Mouse (Mus musculus): ENCODE measurements around the gene Fn1.

The Fn1 gene

DNA sequence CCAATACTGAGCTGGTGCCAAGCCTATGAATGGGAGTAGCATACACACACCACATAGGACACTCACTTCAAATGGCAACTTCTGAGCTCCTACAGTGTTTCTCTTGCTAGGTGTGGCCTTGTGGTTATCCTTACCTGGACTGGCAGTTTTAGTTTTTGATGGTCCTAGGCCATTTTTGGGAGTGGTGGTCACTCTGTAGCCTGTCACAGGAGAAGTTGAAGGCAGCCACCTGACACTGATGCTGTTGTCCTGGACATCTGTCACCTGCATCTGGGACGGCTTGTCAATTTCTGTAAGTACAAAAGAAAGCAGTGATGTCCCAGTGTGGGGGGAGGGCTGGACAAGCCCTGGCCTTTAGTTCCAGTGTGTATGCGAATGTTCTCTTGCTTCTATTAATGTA is 47.2 kb downstream of the Fn1 start:
- in situ Hi-C loops (cut with MboI, MseI): no loop called here

DNA sequence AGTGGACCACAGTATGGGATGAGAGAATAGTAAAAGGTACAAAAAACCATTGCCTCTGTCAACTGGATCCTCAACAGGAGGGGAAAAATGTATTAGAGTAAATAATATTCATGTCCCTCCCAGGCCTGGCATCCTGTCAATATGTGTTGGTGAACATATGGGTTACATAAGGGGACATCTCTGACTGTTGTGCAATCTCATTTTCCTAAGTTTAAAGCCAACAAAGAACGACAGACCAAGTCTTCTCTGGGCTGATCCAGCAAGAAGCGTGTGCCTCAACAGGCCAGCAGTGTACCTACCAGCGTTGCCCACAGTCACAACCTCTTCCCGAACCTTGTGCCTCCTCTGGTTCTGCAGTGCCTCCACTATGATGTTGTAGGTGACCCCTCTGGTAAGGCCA is 57.6 kb downstream of the Fn1 start:
- in situ Hi-C loops (cut with MboI, MseI): no loop called here

DNA sequence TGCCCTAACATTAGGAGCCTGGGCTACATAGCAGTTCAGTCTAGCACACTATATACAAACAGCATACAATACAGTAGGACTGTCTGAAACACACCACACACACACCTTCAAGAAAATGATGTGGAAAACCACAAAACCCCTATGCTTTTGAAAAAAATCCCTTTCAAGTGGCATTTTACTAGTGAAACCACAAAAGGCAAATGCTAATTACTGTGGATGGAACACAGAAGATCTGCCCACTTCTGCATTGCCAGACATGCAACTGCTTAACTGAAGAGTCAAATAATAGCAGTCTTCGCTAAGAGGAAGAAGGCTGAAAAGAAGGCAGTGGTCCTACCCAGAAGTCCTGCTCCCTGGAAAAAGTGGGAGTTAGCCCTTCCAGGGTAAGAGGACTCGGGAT is 58.7 kb downstream of the Fn1 start:
- in situ Hi-C loops (cut with MboI, MseI): no loop called here

DNA sequence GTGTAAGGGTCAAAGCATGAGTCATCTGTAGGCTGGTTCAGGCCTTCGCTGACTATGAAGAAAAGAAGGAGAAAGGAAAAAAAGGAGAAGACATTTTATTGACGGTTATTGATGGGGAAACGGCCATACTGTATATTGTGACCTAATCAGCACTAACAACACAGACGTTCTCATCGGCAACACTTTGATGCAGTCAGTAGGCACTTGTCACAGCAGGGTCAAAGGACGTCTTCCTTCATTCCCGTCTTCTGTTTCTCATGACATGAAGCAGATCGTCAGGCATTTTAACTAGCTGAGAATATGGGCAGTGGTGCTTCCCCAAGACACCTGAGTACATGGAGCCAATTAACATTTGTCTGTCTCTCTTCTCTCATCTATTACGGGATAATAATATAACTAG is 59.8 kb downstream of the Fn1 start:
- in situ Hi-C loops (cut with MboI, MseI): no loop called here

DNA sequence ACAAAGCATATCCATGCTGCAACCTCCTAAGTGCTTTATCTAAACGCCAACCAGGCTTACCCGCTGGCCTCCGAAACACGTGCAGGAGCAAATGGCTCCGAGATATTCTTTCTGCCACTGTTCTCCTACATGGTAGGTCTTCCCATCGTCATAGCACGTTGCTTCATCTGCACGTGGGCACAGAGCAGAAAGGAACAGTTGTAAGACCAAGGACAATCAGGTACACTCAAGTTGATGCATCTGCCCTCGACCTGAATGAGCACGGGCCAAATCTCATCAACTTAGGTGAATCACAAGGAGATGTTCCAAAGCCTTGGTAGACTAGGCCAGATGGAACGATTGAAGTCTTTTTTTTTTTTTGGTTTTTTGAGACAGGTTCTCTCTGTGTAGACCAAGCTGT is 63.0 kb downstream of the Fn1 start:
- in situ Hi-C loops (cut with MboI, MseI): no loop called here

DNA sequence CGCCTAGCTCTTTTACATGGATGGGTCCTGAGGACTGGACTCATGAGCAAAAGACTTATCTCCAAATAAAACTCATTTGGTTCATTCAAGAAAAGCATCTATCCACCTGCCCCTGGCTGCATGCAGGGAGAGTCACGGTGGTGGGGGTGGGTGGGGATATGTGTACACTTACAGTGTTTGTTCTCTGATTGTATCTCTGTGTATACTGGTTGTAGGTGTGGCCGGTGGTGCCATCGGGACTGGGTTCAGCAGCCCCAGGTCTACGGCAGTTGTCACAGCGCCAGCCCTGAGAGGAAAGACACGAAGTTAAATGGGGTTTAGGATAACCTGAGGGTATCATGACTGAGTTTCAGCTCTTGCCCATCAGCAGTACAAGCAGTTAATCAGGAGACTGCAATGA is 66.3 kb downstream of the Fn1 start:
- in situ Hi-C loops (cut with MboI, MseI): no loop called here

DNA sequence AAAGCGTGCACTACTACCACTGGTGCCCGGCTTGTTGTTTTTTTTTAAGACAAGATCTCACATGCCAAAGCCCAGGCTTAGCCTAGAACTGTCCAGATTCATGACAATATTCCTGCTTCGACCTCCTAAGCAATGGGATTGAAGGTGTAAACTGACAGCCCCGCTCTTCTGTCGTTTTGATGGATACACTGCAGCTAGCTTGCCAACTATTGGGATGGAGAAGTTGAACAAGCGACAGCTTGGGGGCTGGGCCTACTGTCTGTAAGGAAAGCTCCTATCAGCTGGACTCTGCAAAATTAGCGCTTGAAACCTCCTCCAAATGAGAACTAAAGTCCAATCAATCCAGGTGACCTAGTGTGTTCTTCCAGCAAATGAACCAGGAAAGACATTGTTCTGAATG is 69.1 kb downstream of the Fn1 start:
- in situ Hi-C loops (cut with MboI, MseI): no loop called here

DNA sequence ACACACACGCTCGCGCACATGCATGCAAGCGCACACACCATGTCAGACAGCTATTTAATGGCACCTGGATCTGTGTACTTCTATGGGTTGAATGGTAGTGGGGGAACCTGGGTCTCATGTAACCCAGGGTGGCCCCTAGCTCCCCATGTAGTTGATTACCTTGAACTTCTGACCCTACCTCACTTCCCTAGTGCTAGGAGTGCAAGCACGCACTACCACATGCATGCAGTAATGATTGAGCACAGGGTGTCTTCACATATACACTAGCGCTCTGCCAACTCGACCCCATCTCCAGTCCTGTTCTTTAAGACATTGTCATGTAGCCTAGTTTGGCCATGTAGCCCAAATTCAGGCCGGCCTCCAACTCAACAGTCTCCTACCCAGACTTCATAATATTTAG is 69.7 kb downstream of the Fn1 start:
- in situ Hi-C loops (cut with MboI, MseI): no loop called here

DNA sequence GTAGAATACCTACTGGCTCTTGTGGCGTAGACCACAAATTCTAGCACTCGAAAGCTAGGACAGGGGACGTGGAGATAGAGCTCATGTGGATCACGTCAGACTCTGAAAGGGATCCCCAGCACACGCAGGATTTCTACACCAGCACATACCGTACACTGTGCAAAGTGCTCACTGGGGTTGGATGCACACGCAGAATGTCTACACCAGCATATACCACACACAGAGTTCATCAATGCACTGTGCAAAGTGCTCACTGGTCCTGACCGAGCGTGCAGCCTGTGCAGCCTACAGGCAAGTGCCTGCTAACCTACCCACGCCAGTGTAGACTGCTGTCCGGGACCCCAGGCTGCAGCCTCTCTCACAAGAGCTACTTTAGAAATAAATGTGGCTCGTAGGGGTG is 72.6 kb downstream of the Fn1 start:
- in situ Hi-C loops (cut with MboI, MseI): no loop called here

DNA sequence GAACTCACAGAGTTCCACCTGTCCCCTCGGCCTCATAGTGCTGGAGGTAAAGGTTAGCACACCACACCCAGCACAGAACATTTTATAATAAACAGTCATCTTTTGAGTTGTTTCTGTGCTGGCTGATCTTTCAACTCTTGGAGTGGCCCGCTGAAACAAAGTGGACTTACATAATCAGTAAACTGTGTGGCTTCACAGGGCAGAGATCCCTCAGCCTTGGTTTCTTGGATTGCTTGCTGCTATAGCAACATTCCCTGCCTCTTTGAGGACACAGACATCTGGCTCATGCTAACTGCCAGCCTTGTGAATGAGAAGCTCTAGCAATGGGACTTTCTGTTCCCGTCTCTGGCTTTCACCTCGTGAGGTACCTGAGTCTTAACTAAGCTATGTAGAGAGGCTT is 73.5 kb downstream of the Fn1 start:
- in situ Hi-C loops (cut with MboI, MseI): no loop called here

DNA sequence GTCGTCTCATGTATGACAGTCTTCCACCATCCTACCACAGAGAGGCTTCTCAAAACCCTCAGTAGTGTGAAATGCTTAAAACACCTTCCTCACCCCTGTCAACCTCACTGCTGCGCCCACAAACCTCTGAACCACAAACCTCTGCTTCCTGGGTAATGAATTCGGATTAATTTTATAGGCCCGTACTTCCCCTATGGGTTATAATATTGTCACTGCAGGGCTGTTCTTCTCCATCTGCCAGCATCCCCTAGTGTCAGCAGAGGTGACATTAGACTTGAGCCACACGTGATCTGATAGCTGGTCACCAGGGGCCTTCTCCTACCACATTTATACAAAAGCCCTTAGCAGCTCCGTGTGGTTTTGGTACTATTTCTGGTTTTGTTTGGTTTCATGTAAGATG is 76.2 kb downstream of the Fn1 start:
- in situ Hi-C loops (cut with MboI, MseI): no loop called here

DNA sequence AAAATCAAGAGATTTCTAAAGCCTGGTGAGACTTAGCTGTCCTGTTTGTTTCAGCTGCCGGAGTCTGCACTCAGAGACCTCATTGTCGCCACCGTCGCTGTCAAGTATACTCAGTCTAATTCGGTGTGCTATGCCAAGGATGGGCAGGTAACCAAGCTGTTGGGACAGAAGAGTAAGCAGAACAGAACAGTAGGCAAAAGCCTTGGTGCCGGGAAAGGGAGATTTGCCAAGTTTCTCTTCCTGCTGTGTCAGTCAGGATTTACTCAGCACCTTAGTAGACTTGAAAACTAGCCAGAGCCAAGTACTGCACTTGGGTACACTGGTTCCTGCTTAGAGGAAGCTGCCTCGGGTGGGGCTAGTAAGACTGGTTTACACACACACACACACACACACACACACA is 77.0 kb downstream of the Fn1 start:
- in situ Hi-C loops (cut with MboI, MseI): no loop called here

DNA sequence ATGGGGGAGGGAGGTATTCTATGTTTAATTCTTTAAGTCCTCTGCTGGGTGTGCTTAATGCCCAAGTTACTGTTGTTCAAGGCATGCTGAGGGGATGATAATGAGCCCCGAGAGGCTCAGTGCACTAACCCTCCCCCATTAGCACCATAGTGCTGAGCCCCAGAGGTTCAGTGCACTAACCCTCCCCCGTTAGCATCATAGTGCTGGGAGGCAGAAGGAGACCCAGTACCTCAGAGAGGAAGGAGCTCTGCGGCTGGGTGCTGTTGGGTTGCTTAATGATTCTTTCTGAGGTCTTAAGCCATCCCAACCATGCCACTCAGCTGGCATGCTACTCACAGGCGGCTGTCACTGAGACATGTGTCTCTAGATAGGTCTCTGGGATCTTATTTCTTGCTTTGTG is 82.9 kb downstream of the Fn1 start:
- in situ Hi-C loops (cut with MboI, MseI): loop anchor here (25.0 kb wide), 1 partner anchor 1042 kb away; no protein-coding TSS in a partner anchor

DNA sequence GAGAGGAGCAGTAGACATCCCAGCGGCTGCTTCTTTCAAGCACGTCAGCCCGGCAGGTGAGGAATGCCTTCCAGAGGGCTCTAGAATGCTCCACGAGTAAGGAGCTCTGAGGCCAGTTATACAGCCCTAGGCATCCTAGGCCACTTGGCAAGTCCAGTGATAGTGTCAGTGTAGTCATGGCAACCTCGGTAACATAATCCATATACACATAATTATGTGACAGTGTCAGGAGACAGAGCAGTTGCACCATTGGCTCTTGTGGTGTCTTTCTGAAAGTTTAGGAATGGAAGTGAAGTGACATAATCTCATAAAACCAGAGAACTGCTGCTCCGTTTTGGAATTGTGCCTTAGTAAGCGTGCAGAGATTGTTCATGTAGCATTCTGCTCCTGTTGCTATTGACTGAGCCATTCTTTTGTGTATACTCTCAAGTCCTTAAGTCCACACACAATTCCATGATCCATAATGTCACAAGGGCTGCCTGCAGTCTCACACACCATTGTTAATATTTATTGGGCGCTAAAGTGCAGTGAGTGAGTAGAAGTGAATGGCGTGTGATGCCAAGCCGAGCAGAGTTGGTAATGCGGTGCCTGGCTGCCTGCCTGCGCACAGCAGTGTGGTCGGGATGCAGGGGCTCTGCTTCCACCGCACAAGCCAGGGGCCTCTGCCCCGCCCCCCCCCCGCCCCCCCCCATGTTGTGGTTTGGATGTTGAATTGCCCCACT is 85.0 kb downstream of the Fn1 start:
- in situ Hi-C loops (cut with MboI, MseI): loop anchor here (10.0 to 25.0 kb wide), 2 partner anchors 463 to 1044 kb away; partner anchors contain the start of gene Bard1

DNA sequence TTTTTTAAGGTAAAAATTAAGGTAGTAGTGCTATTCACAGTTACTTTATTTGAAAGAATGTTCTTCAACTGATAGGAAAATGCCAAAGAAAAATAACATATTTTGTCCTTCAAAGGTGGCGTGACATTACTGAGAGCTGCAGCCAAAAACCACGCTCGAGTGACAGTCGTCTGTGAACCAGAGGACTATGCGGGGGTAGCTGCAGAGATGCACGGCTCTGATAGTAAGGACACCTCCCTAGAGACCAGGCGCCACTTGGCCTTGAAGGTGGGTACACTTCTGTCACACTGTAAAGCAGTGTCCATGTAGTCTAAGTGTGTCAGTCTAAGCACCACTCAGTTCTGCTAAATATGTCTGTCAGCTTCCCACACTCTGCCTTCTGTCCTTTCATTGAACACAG is 88.7 kb downstream of the Fn1 start:
- in situ Hi-C loops (cut with MboI, MseI): loop anchor here (10.0 to 25.0 kb wide), 2 partner anchors 459 to 1048 kb away; partner anchors contain the start of gene Bard1

DNA sequence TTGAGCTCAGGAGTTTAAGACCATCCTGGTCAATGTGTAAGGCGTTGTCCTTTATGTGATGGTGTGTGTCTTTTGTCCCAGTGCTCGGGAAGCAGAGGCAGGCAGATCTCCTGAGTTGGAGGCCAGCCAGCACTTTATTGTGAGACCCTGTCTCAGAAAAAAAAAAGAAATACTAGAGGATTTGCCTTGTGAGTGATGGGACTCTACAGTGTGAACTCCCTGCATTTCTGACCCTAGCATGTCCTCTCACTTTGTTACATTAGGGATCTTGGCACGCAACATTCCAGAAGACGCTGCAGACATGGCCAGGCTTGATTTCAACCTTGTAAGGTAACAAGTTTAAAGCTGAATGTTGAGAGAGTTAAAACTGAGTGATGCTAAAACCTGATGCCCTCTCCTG is 92.4 kb downstream of the Fn1 start:
- in situ Hi-C loops (cut with MboI, MseI): loop anchor here (10.0 to 25.0 kb wide), 2 partner anchors 456 to 1052 kb away; partner anchors contain the start of gene Bard1

DNA sequence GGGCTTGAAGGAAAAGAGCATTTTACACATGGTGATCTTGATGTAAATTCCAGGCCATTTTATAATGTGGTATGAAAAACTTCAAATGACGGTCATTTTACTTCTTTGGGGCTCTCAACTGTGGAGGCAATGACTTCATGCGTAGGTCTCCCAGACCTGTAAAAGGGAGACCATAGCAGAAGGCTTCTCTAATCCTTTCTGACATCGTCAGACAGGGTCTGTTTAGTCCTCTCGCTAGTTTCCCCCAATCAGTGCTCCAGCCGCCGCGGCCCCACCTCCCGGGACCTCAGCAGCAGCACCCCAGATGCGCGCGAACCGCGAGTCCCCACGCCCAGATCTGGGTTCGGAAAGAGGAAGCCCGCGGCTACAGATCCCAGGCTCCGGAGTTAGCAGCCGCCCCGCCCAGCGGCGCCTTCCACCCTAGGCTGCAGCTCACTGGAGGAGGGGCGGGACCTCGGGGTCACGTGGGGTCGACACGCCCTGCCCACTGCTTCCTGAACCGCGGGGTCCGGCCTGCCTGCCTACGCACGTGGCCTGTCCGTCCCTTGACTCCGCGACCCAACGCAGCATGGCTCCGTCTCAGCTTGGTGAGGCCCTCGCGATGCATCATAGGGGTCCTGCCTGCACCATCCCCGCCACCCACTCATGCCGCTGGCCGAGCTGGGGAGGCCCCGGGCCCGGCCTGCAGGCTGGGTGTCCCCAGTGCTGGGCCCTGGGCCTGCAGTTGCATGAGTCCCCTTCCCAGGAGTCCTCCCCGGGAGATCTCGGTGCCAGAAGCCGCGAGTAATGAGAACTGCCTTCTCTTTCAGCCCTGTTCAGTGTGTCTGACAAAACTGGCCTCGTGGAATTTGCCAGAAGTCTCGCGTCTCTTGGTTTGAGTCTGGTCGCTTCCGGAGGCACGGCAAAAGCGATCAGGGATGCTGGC is 96.0 kb downstream of the Fn1 start, which contains the start of gene Atic:
TSS of gene Atic (plus strand) at position 463 of the 925 bp plus-strand sequence.
- in situ Hi-C loops (cut with MboI, MseI): loop anchor here (25.0 kb wide), 1 partner anchor 1055 kb away; no protein-coding TSS in a partner anchor

DNA sequence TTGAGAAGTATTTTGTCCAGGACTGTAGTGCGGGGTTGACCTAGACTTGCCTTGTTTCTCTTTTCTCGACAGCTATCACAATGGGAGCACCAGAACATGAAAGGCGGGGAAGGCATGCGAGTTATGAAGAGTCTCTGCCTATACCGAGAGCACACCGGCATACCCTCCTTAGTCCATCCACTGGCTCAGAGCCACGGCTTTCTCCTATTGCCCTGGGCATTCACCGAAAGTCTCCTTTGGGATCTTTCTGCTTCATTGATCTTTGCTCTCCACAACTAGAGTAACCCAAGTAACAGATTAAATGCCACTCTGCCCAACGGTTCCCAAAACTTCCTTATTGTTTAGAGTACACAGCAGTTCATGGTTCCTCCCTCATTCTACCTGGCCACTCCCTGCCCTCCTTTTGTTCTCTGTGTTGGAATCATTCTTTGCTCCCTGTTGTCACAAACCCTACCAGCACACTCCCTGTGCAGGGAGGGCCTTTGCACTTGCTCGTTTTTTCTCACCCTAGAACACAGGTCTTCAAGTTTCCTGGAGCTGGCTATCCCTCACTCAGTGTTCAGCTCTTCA is 102.3 kb downstream of the Fn1 start:
- in situ Hi-C loops (cut with MboI, MseI): loop anchor here (25.0 kb wide), 1 partner anchor 1062 kb away; no protein-coding TSS in a partner anchor

DNA sequence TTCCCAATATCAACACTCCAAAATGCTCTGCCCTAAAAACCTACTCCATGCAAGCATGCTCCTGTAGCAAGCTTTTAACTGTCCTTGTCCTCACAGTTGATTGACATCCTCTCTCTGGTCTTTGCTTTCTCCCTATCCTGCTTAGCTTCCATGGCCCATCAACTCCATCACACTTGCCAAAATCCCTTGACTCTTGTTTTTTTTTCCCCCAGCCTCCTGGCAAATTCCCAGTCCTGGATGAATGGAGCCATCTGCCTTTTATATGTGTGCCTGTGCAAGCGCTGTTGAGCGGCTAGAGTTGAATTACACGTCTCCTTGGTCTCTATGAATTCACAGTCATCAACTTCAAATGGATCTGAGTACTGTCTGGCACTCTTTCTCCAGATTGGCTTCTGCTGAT is 112.6 kb downstream of the Fn1 start:
- in situ Hi-C loops (cut with MboI, MseI): no loop called here

DNA sequence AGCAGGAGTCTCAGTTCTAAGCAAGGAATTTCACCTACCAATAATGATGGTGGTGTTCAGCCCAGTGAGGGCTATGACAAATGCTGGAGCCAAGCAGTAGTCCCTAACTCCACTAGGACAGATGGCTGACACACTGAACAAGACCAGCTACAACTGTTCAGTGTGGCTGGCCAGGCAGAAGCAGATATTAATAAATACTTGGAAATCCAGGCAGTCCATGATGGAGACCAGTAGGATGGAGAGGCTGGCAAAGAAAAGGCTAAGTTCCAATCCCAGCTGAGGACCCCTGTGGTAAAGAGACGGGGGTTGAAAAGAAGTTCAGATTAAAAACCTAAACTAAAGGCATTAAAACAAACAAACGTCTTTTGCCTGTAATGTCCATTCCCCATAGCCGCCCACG is 113.4 kb downstream of the Fn1 start:
- in situ Hi-C loops (cut with MboI, MseI): no loop called here

Data from T-helper 2 cell (primary cell).